Mouse (Mus musculus): ENCODE measurements around the gene Hnrnph1. TPM values are rescaled to one million over a fixed set of nuclear protein-coding genes. Genes with fewer than 3 reads are reported as not detected.

The Hnrnph1 gene
- 5.5 and 7.0 TPM in 2 replicates for polyA plus RNA-seq (2012; rRNA removed; ENCODE audit: low replicate concordance)

DNA sequence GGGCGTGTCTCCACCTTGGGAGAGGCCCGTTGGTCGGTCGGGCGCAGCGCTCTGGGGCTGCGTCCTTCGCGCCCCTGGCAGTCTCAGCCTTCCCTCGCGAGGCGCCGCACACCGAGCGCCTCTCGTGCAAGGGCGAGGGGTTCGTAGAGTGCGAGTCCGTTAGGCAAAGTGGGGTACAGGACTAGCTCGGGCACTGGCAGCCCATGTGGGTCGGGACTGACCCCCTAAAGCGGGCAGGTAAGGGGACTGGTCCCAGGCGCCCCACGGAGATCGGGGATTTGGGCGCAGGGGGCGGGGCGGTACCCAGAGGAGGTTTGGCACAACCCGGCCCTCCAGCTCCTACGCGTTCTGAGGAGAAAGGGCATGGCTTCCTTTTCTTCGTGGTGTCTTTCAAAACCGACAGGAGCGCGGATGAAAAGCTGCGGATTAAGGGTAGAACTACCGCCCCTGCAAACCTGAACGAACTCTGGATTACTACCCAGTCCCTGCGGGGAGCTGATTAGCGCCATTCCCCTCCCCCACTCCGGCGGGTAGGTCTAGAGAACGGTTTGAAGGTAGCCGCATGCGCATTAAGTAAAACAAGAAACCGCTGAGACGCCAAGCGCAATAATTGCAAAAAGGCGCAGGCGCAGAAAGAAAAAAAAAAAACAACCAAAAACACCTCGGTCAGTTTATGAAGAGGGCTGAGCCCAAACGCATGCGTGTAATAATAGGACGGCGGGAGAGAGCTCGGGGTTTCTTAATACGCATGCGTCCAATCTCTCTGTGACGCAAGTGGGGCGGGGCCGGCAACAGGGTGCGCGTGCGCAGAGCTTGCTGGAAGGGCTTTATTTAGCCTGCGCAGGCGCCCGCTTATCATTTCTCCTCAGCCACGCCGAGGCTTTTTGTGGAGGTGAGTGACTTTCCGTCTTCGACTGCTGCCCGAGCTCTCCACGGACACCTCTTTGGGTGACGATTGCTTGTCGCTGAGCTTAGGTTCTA lies at the start of gene Hnrnph1:
Hnrnph1 (plus strand) TSS at position 80 of the 981 bp plus-strand sequence.

DNA sequence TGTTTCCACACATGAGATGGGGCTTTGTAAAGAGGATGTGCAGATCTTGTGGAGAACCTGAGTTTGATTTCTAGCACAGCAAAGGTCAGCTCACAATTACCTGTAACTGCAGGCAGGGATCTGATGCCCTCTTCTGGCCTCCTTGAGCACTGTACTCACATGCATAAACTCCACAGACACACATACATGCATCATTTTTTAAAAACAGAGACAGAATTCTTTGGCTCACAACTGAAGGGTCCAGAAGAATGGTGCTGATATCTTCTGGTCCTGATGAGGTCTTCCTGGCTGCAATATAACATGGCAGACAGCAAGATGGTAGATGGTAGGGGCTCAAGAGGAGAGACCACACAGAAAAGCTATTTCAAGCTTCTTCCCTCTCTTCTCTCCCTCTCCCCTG lies 22.6 kb upstream of the Hnrnph1 start, which contains the start of gene Cby3:
Cby3 (plus strand) TSS at position 301 of the 400 bp plus-strand sequence.

GRCm38 (mm10) chr11:50430277-50431133 lies 53.7 kb downstream of the Hnrnph1 start, which contains the start of gene Rufy1:
Gene Rufy1, minus strand, starts transcription at chr11:50431125.

Other genes with a start within 250 kb of the Hnrnph1 start
- gene Tbc1d9b, start 245.6 kb upstream of the Hnrnph1 start, polyA plus RNA-seq (2012; rRNA removed; ENCODE audit: low replicate concordance): 20.5 and 21.6 TPM in 2 replicates
- 2.2 and 2.3 TPM in 2 replicates for gene Mrnip, start 202.5 kb upstream of the Hnrnph1 start, polyA plus RNA-seq (2012; rRNA removed; ENCODE audit: low replicate concordance)
- 77.7 and 139 TPM in 2 replicates for gene Sqstm1, start 166.2 kb upstream of the Hnrnph1 start, polyA plus RNA-seq (2012; rRNA removed; ENCODE audit: low replicate concordance)
- gene Mgat4b, start 166.1 kb upstream of the Hnrnph1 start, polyA plus RNA-seq (2012; rRNA removed; ENCODE audit: low replicate concordance): 129 and 267 TPM in 2 replicates
- gene Ltc4s, start 138.4 kb upstream of the Hnrnph1 start, polyA plus RNA-seq (2012; rRNA removed; ENCODE audit: low replicate concordance): 97.9 and 207 TPM in 2 replicates
- gene Maml1, start 84.7 kb upstream of the Hnrnph1 start, polyA plus RNA-seq (2012; rRNA removed; ENCODE audit: low replicate concordance): 8.1 and 11.0 TPM in 2 replicates
- gene Canx, start 51.3 kb upstream of the Hnrnph1 start, polyA plus RNA-seq (2012; rRNA removed; ENCODE audit: low replicate concordance): 8.5 and 18.6 TPM in 2 replicates
- gene Cby3, start 22.5 kb upstream of the Hnrnph1 start, polyA plus RNA-seq (2012; rRNA removed; ENCODE audit: low replicate concordance): 0.57 TPM in 1 of 2 replicates, not detected in the other
- 9.9 and 15.3 TPM in 2 replicates for gene Rufy1, start 54.1 kb downstream of the Hnrnph1 start, polyA plus RNA-seq (2012; rRNA removed; ENCODE audit: low replicate concordance)
- 2.4 and 3.4 TPM in 2 replicates for gene Adamts2, start 225.1 kb downstream of the Hnrnph1 start, polyA plus RNA-seq (2012; rRNA removed; ENCODE audit: low replicate concordance)